Mouse (Mus musculus) cerebellum, adult 2 months (tissue): ENCODE measurements around the gene Add2.

Experiments used
- CTCF ChIP-seq: fragments of 200-500 bp; IDR thresholded peaks from 2 replicates; pipeline ENCODE4 v1.5.1; 2011; ENCODE audit warnings: low read depth, mild to moderate bottlenecking, control low read depth, low read length, moderate library complexity, borderline replicate concordance; ENCODE audit not compliant: insufficient read depth
- POLR2A ChIP-seq: fragments of 200-500 bp; IDR thresholded peaks from 2 replicates; pipeline ENCODE4 v1.6.1; 2011; ENCODE audit warnings: low read length, control low read depth, borderline replicate concordance; ENCODE audit not compliant: insufficient read depth

GRCm38 (mm10) chr6:86104719-86105118, 76.2 kb downstream of the Add2 start:
- no peak for TF ChIP-seq CTCF
- TF ChIP-seq POLR2A = no peak
